Mouse (Mus musculus) hematopoietic stem cell, adult 5-6 weeks (primary cell): ENCODE measurements around the gene Tsc1. TPM values are rescaled to one million over a fixed set of nuclear protein-coding genes. Genes with fewer than 3 reads are reported as not detected.

Experiments used
- ATAC-seq, 2 experiments: fragments of 125-278 bp in 1 of 2; replicated peaks in 1 of 2; 2 replicates each; pipeline ENCODE4 v1.8.0; 2016 to 2017; ENCODE audit warnings: inconsistent platforms in 2 of 2, mild to moderate bottlenecking in 2 of 2, moderate number of reproducible peaks in 2 of 2, low read depth in 1 of 2, moderate TSS enrichment in 1 of 2; ENCODE audit not compliant: low FRiP score in 2 of 2, poor library complexity in 2 of 2, severe bottlenecking in 2 of 2, insufficient read depth in 1 of 2, low TSS enrichment in 1 of 2
- total RNA-seq: library from RNA; stranded (forward); fragments of 172-1452, 232-1000 nt; gene quantifications from 2 replicates; pipeline ENCODE4 v1.2.3, GENCODE M21; 2017

Tsc1 gene
- total RNA-seq, 1 experiment from 2014 or later = 22.8 TPM

GRCm38 (mm10) chr2:28632626-28633025, 8.4 kb upstream of the Tsc1 start:
- no peak for ATAC-seq

GRCm38 (mm10) chr2:28633136-28633535, 7.9 kb upstream of the Tsc1 start:
- ATAC-seq = 0 out of 4 replicates have a peak, but pooled peaks of 1 of the 2 experiments have one; percentile 22

- no peak for ATAC-seq
Observed at GRCm38 (mm10) chr2:28635199-28635598, 5.8 kb upstream of the Tsc1 start.

GRCm38 (mm10) chr2:28637106-28637845, 3.8 kb upstream of the Tsc1 start:
- ATAC-seq = no peak

- ATAC-seq = no peak
Observed at GRCm38 (mm10) chr2:28638352-28638751, 2.7 kb upstream of the Tsc1 start.

- ATAC-seq = no peak
Observed at GRCm38 (mm10) chr2:28638886-28639285, 2.1 kb upstream of the Tsc1 start.

GRCm38 (mm10) chr2:28639794-28640193, 1.2 kb upstream of the Tsc1 start:
- ATAC-seq = no peak

- no peak for ATAC-seq
Observed at GRCm38 (mm10) chr2:28641435-28641941, 460 bp downstream of the Tsc1 start.

- ATAC-seq = no peak
Observed at GRCm38 (mm10) chr2:28643081-28643480, 2.1 kb downstream of the Tsc1 start.

- no peak for ATAC-seq
Observed at GRCm38 (mm10) chr2:28650526-28650925, 9.5 kb downstream of the Tsc1 start.

GRCm38 (mm10) chr2:28653351-28653750, 12.3 kb downstream of the Tsc1 start:
- no peak for ATAC-seq

- ATAC-seq = peak in 1 of 2 experiments; percentile 61; a peak in 2 of 4 replicates
Observed at GRCm38 (mm10) chr2:28654295-28654694, 13.3 kb downstream of the Tsc1 start.

GRCm38 (mm10) chr2:28656216-28656615, 15.2 kb downstream of the Tsc1 start:
- ATAC-seq = no peak

- no peak for ATAC-seq
Observed at GRCm38 (mm10) chr2:28662891-28663290, 21.9 kb downstream of the Tsc1 start.

- no peak for ATAC-seq
Observed at GRCm38 (mm10) chr2:28665818-28666217, 24.8 kb downstream of the Tsc1 start.

GRCm38 (mm10) chr2:28671438-28671837, 30.4 kb downstream of the Tsc1 start:
- ATAC-seq = no peak

GRCm38 (mm10) chr2:28676005-28676404, 35.0 kb downstream of the Tsc1 start:
- ATAC-seq = no peak

- no peak for ATAC-seq
Observed at GRCm38 (mm10) chr2:28680710-28681109, 39.7 kb downstream of the Tsc1 start.

GRCm38 (mm10) chr2:28681718-28682117, 40.7 kb downstream of the Tsc1 start:
- no peak for ATAC-seq
